Mouse (Mus musculus) cerebellum, adult 2 months (tissue): ENCODE measurements around the gene Chst14.

Experiments
- CTCF ChIP-seq: fragments of 200-500 bp; IDR thresholded peaks from 2 replicates; pipeline ENCODE4 v1.5.1; 2011; ENCODE audit warnings: low read depth, mild to moderate bottlenecking, control low read depth, low read length, moderate library complexity, borderline replicate concordance; ENCODE audit not compliant: insufficient read depth
- POLR2A ChIP-seq: fragments of 200-500 bp; IDR thresholded peaks from 2 replicates; pipeline ENCODE4 v1.6.1; 2011; ENCODE audit warnings: low read length, control low read depth, borderline replicate concordance; ENCODE audit not compliant: insufficient read depth

DNA sequence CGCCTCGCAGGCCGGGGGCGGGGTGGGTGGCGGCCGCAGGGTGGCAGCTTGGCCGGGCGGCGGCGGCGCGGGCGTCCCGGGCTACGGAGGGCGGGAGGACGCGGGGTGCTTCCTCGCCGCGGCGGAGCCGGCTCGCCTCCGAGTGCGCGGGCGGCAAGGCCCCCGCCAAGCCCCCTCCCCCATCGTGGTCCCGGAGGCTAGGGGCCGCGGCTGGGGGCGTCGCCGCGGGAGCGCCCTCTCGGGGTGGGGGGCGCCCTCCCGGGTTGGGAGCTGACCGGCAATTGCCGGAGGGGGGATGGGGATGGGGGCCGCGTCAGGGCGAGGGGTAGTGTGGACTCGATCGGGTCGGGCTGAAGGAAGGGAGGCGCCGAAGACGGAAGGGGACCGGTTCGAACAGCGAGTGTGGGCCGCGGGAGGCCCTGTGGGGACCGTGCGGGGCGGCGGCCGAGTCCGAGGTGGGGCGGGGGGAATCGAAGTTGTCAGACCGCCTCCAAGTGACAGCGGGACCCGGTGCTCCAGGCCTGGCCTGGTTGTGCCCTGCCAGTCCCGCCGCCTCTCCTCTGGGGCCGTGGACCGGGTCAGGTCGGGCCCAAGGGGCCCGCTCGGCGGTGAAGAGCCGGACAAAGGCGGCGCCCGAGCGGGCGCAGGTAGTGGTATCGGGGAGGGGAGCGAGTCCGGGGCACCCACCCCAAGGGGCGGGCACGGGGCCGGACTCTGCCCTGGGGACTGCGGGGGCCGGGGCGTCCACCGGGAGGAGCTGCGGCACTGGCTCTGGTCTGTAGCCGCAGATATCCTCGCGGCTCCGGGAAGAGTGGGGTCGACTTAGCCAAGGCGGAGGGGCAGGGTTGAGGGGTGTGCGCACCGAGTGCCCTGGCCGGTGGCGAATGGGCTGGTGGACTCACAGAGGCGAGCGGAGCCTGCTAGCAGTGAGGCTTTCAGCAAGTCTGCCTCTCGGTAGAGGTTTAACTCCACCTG is 24.0 kb upstream of the Chst14 start:
- TF ChIP-seq POLR2A (no peak), CTCF (peak; percentile 18; the same call in 1 of the 2 replicates)
